Mouse (Mus musculus) large intestine, adult 2 months (tissue): ENCODE results near the gene Krtap19-3. TPM values are rescaled to one million over a fixed set of nuclear protein-coding genes. Genes with fewer than 3 reads are reported as not detected.

Source experiments
- DNase-seq: peaks from one replicate; pipeline ENCODE4 v3.0.0-alpha.2; 2012; ENCODE audit warnings: low read depth, low spot score
- WGBS: fragments of 180-500 bp; shearing (Covaris S2); methylation state at CpG from one replicate; pipeline ENCODE4 v1.1.7; 2018; 5-methylcytosine and 5-hydroxymethylcytosine counted together
- polyA plus RNA-seq: library from polyadenylated mRNA; depleted of rRNA; stranded (reverse); fragments of >200 nt; gene quantifications from 2 replicates; pipeline ENCODE4 v1.2.3, GENCODE M21; 2012; rRNA removed

The Krtap19-3 gene
- not detected in 2 replicates for polyA plus RNA-seq

- no peak for DNase-seq
- 66% methylated on average over 2 of the region's 2 CpGs for WGBS
These were observed at the start of gene Krtap19-3 for GRCm38 (mm10) chr16:88877938-88878337. TSS of gene Krtap19-3 (minus strand) at chr16:88878038.

GRCm38 (mm10) chr16:88896357-88896756 is 18.5 kb upstream of the Krtap19-3 start, which contains the start of gene Krtap19-5:
TSS of gene Krtap19-5 (minus strand) at chr16:88896457.
- WGBS: 88% methylated on average over 6 of the region's 6 CpGs
- no peak for DNase-seq

GRCm38 (mm10) chr16:88886870-88887269 is 9.0 kb upstream of the Krtap19-3 start:
- 76% methylated on average over 6 of the region's 6 CpGs for WGBS
- no peak for DNase-seq

- 89% methylated on average over 5 of the region's 5 CpGs for WGBS
- DNase-seq: no peak
These were observed 7.2 kb upstream of the Krtap19-3 start, which contains the start of gene Krtap19-4 for GRCm38 (mm10) chr16:88884989-88885388. TSS of gene Krtap19-4 (minus strand) at chr16:88885089.

GRCm38 (mm10) chr16:88874169-88874568 is 3.7 kb downstream of the Krtap19-3 start, which contains the start of gene Krtap19-2:
TSS of gene Krtap19-2 (minus strand) at chr16:88874269.
- WGBS: 91% methylated on average over 3 of the region's 3 CpGs
- DNase-seq: no peak

GRCm38 (mm10) chr16:88869311-88869710 is 8.5 kb downstream of the Krtap19-3 start, which contains the start of gene Krtap19-1:
TSS of gene Krtap19-1 (minus strand) at chr16:88869411.
- no peak for DNase-seq
- WGBS: 88% methylated on average over 6 of the region's 6 CpGs

GRCm38 (mm10) chr16:88864887-88865407 is 12.9 kb downstream of the Krtap19-3 start:
- WGBS: 45% methylated on average over 4 of the region's 4 CpGs
- DNase-seq: no peak

- DNase-seq: no peak
- 15% methylated on average over 5 of the region's 5 CpGs for WGBS
These were observed 26.4 kb downstream of the Krtap19-3 start for GRCm38 (mm10) chr16:88851450-88851849.

GRCm38 (mm10) chr16:88848558-88848957 is 29.3 kb downstream of the Krtap19-3 start:
- 83% methylated on average over 4 of the region's 4 CpGs for WGBS
- DNase-seq: no peak

GRCm38 (mm10) chr16:88847363-88847762 is 30.5 kb downstream of the Krtap19-3 start:
- 51% methylated on average over 1 of the region's 1 CpGs for WGBS

More at GRCm38 (mm10) chr16:88847363-88847762, 30.5 kb downstream of the Krtap19-3 start:
- DNase-seq: no peak

Other genes starting within 250 kb of the Krtap19-3 start
- not detected in 2 replicates for gene Krtap26-1, start 230.2 kb downstream of the Krtap19-3 start, polyA plus RNA-seq
- not detected in 2 replicates for gene Krtap27-1, start 206.4 kb downstream of the Krtap19-3 start, polyA plus RNA-seq
- gene 2310061N02Rik, start 170.1 kb downstream of the Krtap19-3 start, polyA plus RNA-seq: not detected in 2 replicates
- gene Krtap13-1, start 149.2 kb downstream of the Krtap19-3 start, polyA plus RNA-seq: not detected in 2 replicates
- gene Krtap13, start 126.4 kb downstream of the Krtap19-3 start, polyA plus RNA-seq: not detected in 2 replicates
- gene 2310034C09Rik, start 119.2 kb downstream of the Krtap19-3 start, polyA plus RNA-seq: not detected in 2 replicates
- gene 2310057N15Rik, start 103.8 kb downstream of the Krtap19-3 start, polyA plus RNA-seq: not detected in 2 replicates
- not detected in 2 replicates for gene Gm5965, start 100.1 kb downstream of the Krtap19-3 start, polyA plus RNA-seq
- not detected in 2 replicates for gene Gm20741, start 65.8 kb downstream of the Krtap19-3 start, polyA plus RNA-seq
- not detected in 2 replicates for gene Krtap15, start 57.8 kb downstream of the Krtap19-3 start, polyA plus RNA-seq
- not detected in 2 replicates for gene Krtap14, start 51.9 kb downstream of the Krtap19-3 start, polyA plus RNA-seq
- not detected in 2 replicates for gene Krtap19-1, start 8.6 kb downstream of the Krtap19-3 start, polyA plus RNA-seq
- gene Krtap19-2, start 3.8 kb downstream of the Krtap19-3 start, polyA plus RNA-seq: not detected in 2 replicates
- gene Krtap19-4, start 7.1 kb upstream of the Krtap19-3 start, polyA plus RNA-seq: not detected in 2 replicates
- gene Krtap19-5, start 18.4 kb upstream of the Krtap19-3 start, polyA plus RNA-seq: not detected in 2 replicates
- gene Krtap19-9b, start 54.2 kb upstream of the Krtap19-3 start, polyA plus RNA-seq: not detected in 2 replicates
- not detected in 2 replicates for gene Krtap16-3, start 84.8 kb upstream of the Krtap19-3 start, polyA plus RNA-seq
- not detected in 2 replicates for gene Krtap22-2, start 132.7 kb upstream of the Krtap19-3 start, polyA plus RNA-seq
- gene Gm10229, start 137.2 kb upstream of the Krtap19-3 start, polyA plus RNA-seq: not detected in 2 replicates
- gene Krtap6-1, start 153.7 kb upstream of the Krtap19-3 start, polyA plus RNA-seq: not detected in 2 replicates
- not detected in 2 replicates for gene Gm10228, start 163.4 kb upstream of the Krtap19-3 start, polyA plus RNA-seq
- gene Krtap6-5, start 169.8 kb upstream of the Krtap19-3 start, polyA plus RNA-seq: not detected in 2 replicates
- not detected in 2 replicates for gene 1110025L11Rik, start 186.0 kb upstream of the Krtap19-3 start, polyA plus RNA-seq
- gene Krtap6-3, start 206.0 kb upstream of the Krtap19-3 start, polyA plus RNA-seq: not detected in 2 replicates